Mouse (Mus musculus) CH12.LX (cell line): ENCODE data around the gene Got2. TPM values are rescaled to one million over a fixed set of nuclear protein-coding genes. Genes with fewer than 3 reads are reported as not detected.

Experiments
- DNase-seq: peaks from one replicate; pipeline ENCODE4 v3.0.0-alpha.2; 2013; ENCODE audit errors: extremely low read depth
- H3K27ac ChIP-seq: 2 replicates; pipeline ENCODE4 v1.5.1; 2012; ENCODE audit warnings: low read depth, mild to moderate bottlenecking, control low read depth, moderate library complexity; ENCODE audit not compliant: insufficient read depth
- H3K27me3 ChIP-seq: replicated peaks from 2 replicates; pipeline ENCODE3; 2012; ENCODE audit warnings: inconsistent platforms
- H3K36me3 ChIP-seq, 2 experiments: replicated peaks in 1 of 2; 2 replicates each; pipeline versions ENCODE3 to v1.6.1; 2012; ENCODE audit warnings: inconsistent platforms in 1 of 2, low read length in 1 of 2, mild to moderate bottlenecking in 1 of 2, mixed read lengths in 1 of 2, moderate library complexity in 1 of 2; ENCODE audit not compliant: control insufficient read depth in 1 of 2, insufficient read depth in 1 of 2
- H3K4me1 ChIP-seq, 2 experiments: 2 replicates each; pipeline ENCODE4 v1.6.1; 2012; ENCODE audit warnings: inconsistent platforms in 1 of 2, moderate library complexity in 1 of 2; ENCODE audit not compliant: insufficient read depth in 2 of 2, control insufficient read depth in 1 of 2
- H3K4me2 ChIP-seq: 2 replicates; pipeline ENCODE4 v1.6.1; 2012; ENCODE audit warnings: low read depth, mild to moderate bottlenecking, control low read depth; ENCODE audit not compliant: poor library complexity, insufficient read depth, severe bottlenecking
- H3K4me3 ChIP-seq, 3 experiments: fragments of 150-350 bp in 1 of 3; sonication (generic) in 1 of 3; replicated peaks in 1 of 3; 2 replicates each; pipeline versions ENCODE3 to v1.5.1; 2011 to 2012; ENCODE audit warnings: low read depth in 2 of 3, low read length in 2 of 3, mild to moderate bottlenecking in 2 of 3, moderate library complexity in 2 of 3, control low read depth in 1 of 3, improper control_type of control experiment in 1 of 3, inconsistent platforms in 1 of 3, mixed read lengths in 1 of 3; ENCODE audit not compliant: poor library complexity in 1 of 3
- H3K79me2 ChIP-seq: replicated peaks from 2 replicates; pipeline ENCODE4 v1.6.1; 2012; ENCODE audit warnings: mild to moderate bottlenecking, moderate library complexity; ENCODE audit not compliant: control insufficient read depth, poor library complexity, insufficient read depth, severe bottlenecking; ENCODE audit errors: extremely low read depth
- H3K9ac ChIP-seq: 2 replicates; pipeline ENCODE4 v1.6.1; 2012; ENCODE audit warnings: low read depth, mild to moderate bottlenecking, control low read depth, moderate library complexity; ENCODE audit not compliant: insufficient read depth
- H3K9me3 ChIP-seq: replicated peaks from 2 replicates; pipeline ENCODE3; 2012; ENCODE audit warnings: low read length, inconsistent platforms, mixed read lengths
- CHD1 ChIP-seq: IDR thresholded peaks from 2 replicates; pipeline ENCODE4 v1.6.1; 2012; ENCODE audit warnings: low read depth, low read length, improper control_type of control experiment, inconsistent platforms
- CHD2 ChIP-seq: IDR thresholded peaks from 2 replicates; pipeline ENCODE4 v1.6.1; 2011; ENCODE audit warnings: low read length, improper control_type of control experiment
- CTCF ChIP-seq, 2 experiments: IDR thresholded peaks in 1 of 2; conservative IDR thresholded peaks in 1 of 2; 2 replicates each; pipeline ENCODE4 v1.5.1; 2011 to 2012; ENCODE audit warnings: low read depth in 2 of 2, low read length in 2 of 2, improper control_type of control experiment in 1 of 2, inconsistent platforms in 1 of 2, mild to moderate bottlenecking in 1 of 2, moderate library complexity in 1 of 2
- ELF1 ChIP-seq: IDR thresholded peaks from 2 replicates; pipeline ENCODE4 v1.6.1; 2014; ENCODE audit warnings: low read depth, mild to moderate bottlenecking, inconsistent platforms, low read length, improper control_type of control experiment
- EP300 ChIP-seq: IDR thresholded peaks from 2 replicates; pipeline ENCODE4 v1.6.1; 2011; ENCODE audit warnings: low read length, improper control_type of control experiment
- ETS1 ChIP-seq: conservative IDR thresholded peaks from 2 replicates; pipeline ENCODE4 v1.6.1; 2012; ENCODE audit warnings: low read depth, mild to moderate bottlenecking, inconsistent platforms, low read length, improper control_type of control experiment, moderate library complexity
- GABPA ChIP-seq: IDR thresholded peaks from 2 replicates; pipeline ENCODE4 v1.6.1; 2012; ENCODE audit warnings: low read depth, low read length, improper control_type of control experiment, inconsistent platforms; ENCODE audit not compliant: insufficient replicate concordance
- IRF4 ChIP-seq: IDR thresholded peaks from 2 replicates; pipeline ENCODE4 v1.6.1; 2014; ENCODE audit warnings: low read depth, mild to moderate bottlenecking, inconsistent platforms, low read length, improper control_type of control experiment
- JUND ChIP-seq: conservative IDR thresholded peaks from 2 replicates; pipeline ENCODE4 v1.6.1; 2011; ENCODE audit warnings: low read depth, low read length, improper control_type of control experiment
- KAT2A ChIP-seq: IDR thresholded peaks from 2 replicates; pipeline ENCODE4 v1.6.1; 2012; ENCODE audit warnings: low read length, improper control_type of control experiment, inconsistent platforms; ENCODE audit not compliant: insufficient replicate concordance
- MAFK ChIP-seq: IDR thresholded peaks from 2 replicates; pipeline ENCODE4 v1.6.1; 2011; ENCODE audit warnings: low read length, improper control_type of control experiment; ENCODE audit not compliant: insufficient replicate concordance
- MAZ ChIP-seq: IDR thresholded peaks from 2 replicates; pipeline ENCODE4 v1.6.1; 2012; ENCODE audit warnings: low read depth, mild to moderate bottlenecking, inconsistent platforms, low read length, improper control_type of control experiment, moderate library complexity
- MXI1 ChIP-seq: IDR thresholded peaks from 2 replicates; pipeline ENCODE4 v1.6.1; 2011; ENCODE audit warnings: mild to moderate bottlenecking, low read depth, low read length, improper control_type of control experiment
- NELFE ChIP-seq: IDR thresholded peaks from 2 replicates; pipeline ENCODE4 v1.6.1; 2011; ENCODE audit warnings: low read depth, low read length, improper control_type of control experiment
- NRF1 ChIP-seq: IDR thresholded peaks from 2 replicates; pipeline ENCODE4 v1.6.1; 2014; ENCODE audit warnings: low read depth, mild to moderate bottlenecking, inconsistent platforms, low read length, improper control_type of control experiment, moderate library complexity
- PAX5 ChIP-seq: IDR thresholded peaks from 2 replicates; pipeline ENCODE4 v1.6.1; 2012; ENCODE audit warnings: low read length, inconsistent platforms, mixed read lengths
- POLR2AphosphoS2 ChIP-seq: IDR thresholded peaks from 2 replicates; pipeline ENCODE4 v1.6.1; 2011; ENCODE audit warnings: low read depth, low read length, improper control_type of control experiment
- RCOR1 ChIP-seq: conservative IDR thresholded peaks from 2 replicates; pipeline ENCODE4 v1.6.1; 2012; ENCODE audit warnings: low read depth, mild to moderate bottlenecking, inconsistent platforms, low read length, improper control_type of control experiment
- TCF12 ChIP-seq: IDR thresholded peaks from 2 replicates; pipeline ENCODE4 v1.6.1; 2014; ENCODE audit warnings: low read depth, mild to moderate bottlenecking, inconsistent platforms, low read length, improper control_type of control experiment
- UBTF ChIP-seq: IDR thresholded peaks from 2 replicates; pipeline ENCODE4 v1.6.1; 2012; ENCODE audit warnings: low read depth, mild to moderate bottlenecking, inconsistent platforms, low read length, improper control_type of control experiment, moderate library complexity
- USF1 ChIP-seq: IDR thresholded peaks from 2 replicates; pipeline ENCODE4 v1.6.1; 2014; ENCODE audit warnings: low read depth, mild to moderate bottlenecking, inconsistent platforms, low read length, improper control_type of control experiment
- USF2 ChIP-seq: conservative IDR thresholded peaks from 2 replicates; pipeline ENCODE4 v1.6.1; 2011; ENCODE audit warnings: low read depth, low read length, improper control_type of control experiment
- ZKSCAN1 ChIP-seq: IDR thresholded peaks from 2 replicates; pipeline ENCODE4 v1.6.1; 2012; ENCODE audit warnings: low read depth, inconsistent platforms, low read length, improper control_type of control experiment, borderline replicate concordance
- ZMIZ1 ChIP-seq: IDR thresholded peaks from 2 replicates; pipeline ENCODE4 v1.6.1; 2012; ENCODE audit warnings: low read depth, mild to moderate bottlenecking, inconsistent platforms, low read length, improper control_type of control experiment
- dilution Hi-C: fragments of 300-500 bp; cut with MboI; formaldehyde crosslinking; loops from 2 replicates; pipeline ENCODE4 v1.14.3; 2020; ENCODE audit warnings: low sequenced_read_pairs; ENCODE audit not compliant: extremely low pct_unique_long_range_greater_than_20kb, extremely low pct_ligation_motif_present
- in situ Hi-C: fragments of 300-500 bp; cut with MboI; formaldehyde crosslinking; loops from 3 replicates; pipeline ENCODE4 v1.14.3; 2019; ENCODE audit warnings: low sequenced_read_pairs, low pct_ligation_motif_present, low pct_unique_long_range_greater_than_20kb, mixed read lengths
- polyA plus RNA-seq: library from polyadenylated mRNA; unstranded; fragments of >175 nt; gene quantifications from 2 replicates; pipeline ENCODE4 v1.2.1, GENCODE M21; 2012; ENCODE audit warnings: low read depth; ENCODE audit not compliant: insufficient read length
- total RNA-seq, 2 experiments: library from RNA; depleted of rRNA; stranded (reverse); fragments of 300-350 nt in 1 of 2; fragments of >200 nt in 1 of 2; gene quantifications; 2 replicates each; pipeline ENCODE4 v1.2.3; 2012 to 2014

The Got2 gene
- total and polyA plus RNA-seq, 3 experiments = 283 to 489 (median 303) TPM

GRCm38 (mm10) chr8:95932841-95933240, 44.5 kb upstream of the Got2 start:
- Histone ChIP-seq H3K4me3 (no peak overlapping the region), H3K4me2 (no peak overlapping the region), H3K4me1 (no peaks in the 10 kb centered on the region)
- TF ChIP-seq GABPA = no peak
- TF ChIP-seq USF2 = no peak
- no peak for TF ChIP-seq CTCF (conservative IDR thresholded peaks at IDR 0.05 in 1 of 2, IDR thresholded peaks at IDR 0.05 in 1 of 2; ENCODE audit: low read depth in 2 of 2, low read length in 2 of 2)
- TF ChIP-seq ELF1 = no peak
- TF ChIP-seq UBTF = no peak
- no peak for TF ChIP-seq MAZ
- TF ChIP-seq RCOR1 = no peak
- no peak for TF ChIP-seq EP300
- TF ChIP-seq ZMIZ1 = no peak
- TF ChIP-seq MXI1 = no peak
- no peak for TF ChIP-seq ETS1
- TF ChIP-seq, all 38 proteins: peak for 0
- Histone ChIP-seq H3K79me2 (no peaks in the 10 kb centered on the region), H3K9me3 (no peaks in the 10 kb centered on the region), H3K27me3 (peaks cover 56% of the 10 kb centered on the region), H3K36me3 (no peaks in the 10 kb centered on the region), H3K27ac (no peak overlapping the region), H3K9ac (no peak overlapping the region)
- dilution Hi-C loops (no loop called here), in situ Hi-C loops (no loop called here)
- DNase-seq = no peak

- H3K27me3 ChIP-seq = peaks cover 32% of the 10 kb centered on the region
- no peak for TF ChIP-seq MAFK
- TF ChIP-seq PAX5 = no peak
- TF ChIP-seq EP300 = no peak
- no peak for TF ChIP-seq CTCF (conservative IDR thresholded peaks at IDR 0.05 in 1 of 2, IDR thresholded peaks at IDR 0.05 in 1 of 2; ENCODE audit: low read depth in 2 of 2, low read length in 2 of 2)
- TF ChIP-seq NRF1 = no peak
- TF ChIP-seq USF2 = no peak
- no peak for TF ChIP-seq CHD1
- no peak for TF ChIP-seq POLR2AphosphoS2
- no peak for TF ChIP-seq TCF12
- no peak for TF ChIP-seq NELFE
- TF ChIP-seq JUND = no peak
- no peak for TF ChIP-seq ZKSCAN1
- no peak for TF ChIP-seq USF1
- TF ChIP-seq RCOR1 = no peak
- no peak for TF ChIP-seq MAZ
- TF ChIP-seq IRF4 = no peak
- no peak for TF ChIP-seq ELF1
- no peak for TF ChIP-seq CHD2
- no peak for TF ChIP-seq KAT2A
- peaks cover 5% of the 10 kb centered on the region for H3K9me3 ChIP-seq
- dilution Hi-C loops = no loop called here
- H3K4me3 ChIP-seq = no peak overlapping the region
- no peak overlapping the region for H3K27ac ChIP-seq
- no peak overlapping the region for H3K9ac ChIP-seq
- H3K4me1 ChIP-seq = no peaks in the 10 kb centered on the region
- no peak for DNase-seq
- H3K4me2 ChIP-seq = no peak overlapping the region
- in situ Hi-C loops = no loop called here
- no peaks in the 10 kb centered on the region for H3K36me3 ChIP-seq
- no peaks in the 10 kb centered on the region for H3K79me2 ChIP-seq
Observed at GRCm38 (mm10) chr8:95929821-95930220, 41.5 kb upstream of the Got2 start.
